Mouse (Mus musculus): Measurements from ENCODE around the gene Pex5l.

The Pex5l gene

DNA sequence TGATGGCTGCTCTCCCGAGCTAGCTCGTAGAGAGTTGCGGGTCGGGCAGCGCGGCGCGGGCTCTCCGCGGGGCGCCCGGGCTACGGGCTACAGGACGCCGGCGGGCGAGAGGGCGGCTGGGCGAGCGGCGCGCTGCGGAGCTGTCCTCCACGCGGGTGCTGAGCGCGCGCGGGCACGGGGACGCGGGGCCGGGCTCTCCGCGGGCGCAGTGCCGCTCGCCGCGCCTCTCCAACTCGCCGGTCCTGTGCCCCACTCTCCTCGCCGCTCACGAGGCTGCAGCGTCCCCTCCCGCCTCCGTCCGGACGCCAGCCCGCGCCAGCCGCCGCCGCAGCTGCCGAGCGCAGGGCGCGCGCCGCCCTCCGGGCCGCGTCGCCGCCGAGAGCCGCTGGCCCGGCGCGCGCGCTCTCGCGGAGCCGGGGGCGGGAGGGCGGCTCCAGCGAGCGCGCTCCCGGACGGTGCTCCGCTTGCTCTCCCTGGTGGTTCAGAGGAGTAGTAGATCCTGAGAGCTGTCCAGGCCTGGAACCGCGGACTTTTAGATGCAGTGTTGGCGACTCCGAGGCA lies at the start of gene Pex5l:
TSS of gene Pex5l (minus strand) at position 347 of the 561 bp plus-strand sequence.
- DNase-seq: no peak

DNA sequence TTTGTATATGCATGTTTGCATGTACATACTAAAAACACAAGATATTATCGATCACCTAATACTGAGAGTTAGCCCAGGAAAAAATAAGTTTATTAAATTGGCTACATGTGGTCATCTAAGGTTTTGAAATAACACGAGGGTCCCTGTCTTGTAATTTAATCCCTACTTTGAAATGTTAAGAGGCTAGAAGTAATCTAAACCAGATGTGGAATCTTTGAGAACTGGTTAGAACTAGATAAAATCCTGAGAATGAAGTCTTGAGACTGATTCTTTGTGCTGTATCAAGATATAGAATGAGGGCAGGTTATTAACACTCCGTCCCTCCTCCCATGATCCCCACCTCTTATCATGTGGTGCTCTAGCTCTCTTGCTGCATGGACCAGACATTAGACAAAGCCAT lies 22.1 kb upstream of the Pex5l start:
- no peak for DNase-seq

DNA sequence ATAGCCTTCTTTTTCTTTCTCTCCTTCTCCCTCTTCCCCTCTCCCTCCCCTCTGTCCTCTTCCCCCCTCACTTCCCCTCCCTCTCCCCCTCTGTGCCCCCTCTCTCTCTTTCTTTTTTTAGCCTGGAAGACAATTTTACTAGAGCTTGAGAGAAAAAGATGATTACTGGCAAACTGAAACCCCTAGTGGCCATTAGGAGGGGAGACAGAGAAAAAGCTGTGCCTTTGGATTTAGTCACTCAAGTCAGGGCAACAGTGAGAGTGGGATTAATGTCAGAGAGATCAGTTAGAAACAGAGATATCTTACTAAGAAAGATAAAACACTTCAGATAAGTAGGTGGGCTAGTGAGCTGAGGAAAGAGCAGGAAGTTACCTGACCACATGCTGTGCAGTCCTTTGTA lies 20.8 kb upstream of the Pex5l start:
- no peak for DNase-seq

DNA sequence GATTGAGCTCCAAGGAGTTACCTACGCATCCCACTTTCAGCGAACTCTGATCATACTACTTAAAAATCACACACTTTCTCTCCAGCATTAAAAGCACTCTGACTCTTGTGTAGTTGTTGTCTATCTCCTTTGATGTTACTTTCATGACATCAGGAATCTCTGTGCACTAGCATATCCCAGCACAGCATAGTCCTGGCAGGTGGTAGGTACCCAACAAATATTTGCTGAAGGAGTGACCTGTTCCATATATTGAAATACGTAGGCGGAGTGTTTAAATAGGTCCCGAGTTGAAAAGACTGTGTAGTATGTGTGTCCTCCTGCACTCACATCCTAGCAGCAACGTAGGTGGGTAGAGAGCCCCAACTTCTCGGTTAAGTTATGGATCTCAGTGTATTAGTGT lies 545 bp upstream of the Pex5l start:
- no peak for DNase-seq

DNA sequence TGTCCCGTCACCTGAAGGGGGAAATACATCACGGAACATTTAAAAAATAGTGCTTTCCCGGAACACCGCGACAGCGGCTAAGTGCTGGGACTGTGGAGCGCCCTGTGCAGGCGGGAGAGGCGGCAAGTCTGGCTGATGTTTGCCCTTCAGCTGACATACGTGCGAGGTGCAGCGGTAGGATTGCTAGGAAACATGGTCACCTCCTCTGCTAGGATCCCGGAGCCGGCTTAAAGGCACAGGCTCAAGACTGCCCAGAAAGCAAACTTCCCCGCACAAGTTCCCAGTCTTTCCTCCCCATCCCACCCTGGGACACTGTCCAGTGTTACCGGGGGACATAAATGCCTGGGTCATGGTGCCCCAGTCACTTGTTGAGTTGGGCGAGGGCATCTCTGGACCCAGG lies 649 bp downstream of the Pex5l start:
- no peak for DNase-seq

DNA sequence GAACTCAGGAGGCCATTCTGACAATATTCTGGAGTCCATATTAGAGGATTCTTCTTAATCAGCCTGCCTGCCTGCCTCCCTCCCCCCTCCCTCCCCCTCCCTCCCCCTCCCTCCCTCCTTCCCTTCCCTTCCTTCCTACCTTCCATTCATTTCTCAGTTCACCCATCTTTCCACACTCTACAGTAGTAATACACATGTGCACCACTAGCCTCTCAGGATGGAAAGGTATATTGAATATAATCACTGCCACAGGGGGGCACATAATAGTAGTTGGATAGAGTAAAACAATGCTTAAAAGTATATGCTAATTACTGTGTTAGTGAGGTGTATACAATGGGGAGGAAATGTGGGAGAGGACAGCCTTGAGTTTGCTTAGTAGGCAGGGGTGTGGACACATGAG lies 13.1 kb downstream of the Pex5l start:
- DNase-seq: no peak

DNA sequence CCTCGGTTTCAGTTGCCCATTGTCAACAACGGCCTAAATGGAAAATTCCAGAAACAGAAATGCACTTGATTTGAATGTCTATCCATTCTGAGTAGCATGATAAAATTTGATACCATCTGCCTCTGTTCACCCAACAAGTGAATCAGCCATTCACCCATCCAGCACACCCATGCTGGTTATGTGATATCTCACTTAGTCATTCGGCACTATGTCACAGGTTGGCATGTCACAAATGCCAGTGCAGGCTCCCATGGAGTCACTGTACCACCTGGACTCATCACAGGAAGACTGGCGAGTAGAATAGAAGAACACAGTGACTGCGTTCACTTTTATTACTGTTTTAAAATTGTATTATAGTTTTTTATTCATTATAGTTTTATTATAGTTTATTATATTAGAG lies 18.3 kb downstream of the Pex5l start:
- DNase-seq: no peak

DNA sequence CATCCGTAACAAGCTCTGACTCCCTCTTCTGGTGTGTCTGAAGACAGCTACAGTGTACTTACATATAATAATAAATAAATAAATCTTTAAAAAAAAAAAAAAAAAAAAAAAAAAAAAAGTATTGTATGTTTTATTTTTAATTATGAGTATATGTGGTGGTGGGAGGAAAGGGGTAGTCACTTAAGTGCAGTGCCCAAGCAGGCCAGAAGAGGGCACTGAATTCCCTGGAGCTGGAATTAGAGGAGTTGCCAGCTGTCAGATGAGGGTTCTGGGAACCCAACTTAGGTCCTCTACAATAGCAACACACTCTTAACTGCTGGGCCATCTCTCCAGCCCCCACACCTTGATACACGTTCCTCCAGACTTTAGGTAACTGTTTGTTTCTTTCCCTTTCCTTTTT lies 37.3 kb downstream of the Pex5l start:
- no peak for DNase-seq

DNA sequence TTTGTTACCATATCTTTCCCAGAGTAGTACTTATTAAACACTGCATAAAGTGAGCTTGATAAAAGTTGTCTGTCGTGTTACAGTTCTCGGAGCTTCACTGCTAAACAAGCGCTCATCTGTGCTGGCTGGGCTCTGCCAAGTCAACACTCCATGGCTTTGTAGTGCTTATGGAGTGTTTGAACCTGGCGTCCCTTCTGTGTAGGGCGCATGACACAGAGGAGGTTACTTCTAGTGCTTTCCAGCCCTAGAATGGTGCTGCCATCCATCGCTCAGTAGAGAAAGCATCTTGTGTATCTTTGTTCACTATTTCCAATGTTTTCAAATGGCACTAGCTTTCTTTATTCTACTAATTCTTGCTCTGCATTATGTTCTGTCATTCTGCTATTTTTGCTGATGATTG lies 39.5 kb downstream of the Pex5l start:
- DNase-seq: no peak

DNA sequence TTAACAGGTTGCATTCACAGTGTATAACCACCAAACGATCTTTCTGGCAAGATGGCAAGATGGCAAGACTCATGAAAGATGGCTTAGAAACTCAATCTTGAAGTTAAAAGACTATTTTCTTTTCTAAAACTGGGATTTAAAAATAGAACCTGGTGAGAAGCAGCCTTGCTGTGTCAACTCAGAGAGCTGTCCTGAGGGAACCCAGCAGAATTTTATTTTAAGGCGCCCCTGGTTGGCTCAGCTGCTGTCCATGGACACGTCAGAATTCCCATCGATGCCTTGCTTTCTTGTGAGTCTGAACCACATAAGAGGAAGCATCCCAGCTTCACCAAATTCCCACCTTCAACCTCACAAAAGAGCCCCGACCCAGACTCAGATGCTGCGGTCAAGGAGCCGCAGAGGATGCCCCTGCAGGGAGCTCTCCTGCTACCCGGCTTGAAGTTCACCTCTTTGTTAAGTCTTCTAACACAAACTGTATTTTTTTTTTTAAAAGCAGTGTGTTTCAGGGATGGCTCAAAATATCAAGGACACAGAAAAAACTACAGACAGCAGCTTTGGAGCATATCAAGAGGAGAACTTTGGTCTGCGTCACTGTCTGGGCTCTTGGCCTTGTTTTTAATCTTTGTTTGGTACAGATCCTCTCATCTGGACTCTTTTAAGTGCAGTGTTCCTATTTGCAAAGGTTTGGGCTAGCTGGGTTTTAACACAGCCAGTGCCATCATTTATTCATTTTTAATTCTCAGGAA lies 44.3 kb downstream of the Pex5l start:
- DNase-seq: no peak

DNA sequence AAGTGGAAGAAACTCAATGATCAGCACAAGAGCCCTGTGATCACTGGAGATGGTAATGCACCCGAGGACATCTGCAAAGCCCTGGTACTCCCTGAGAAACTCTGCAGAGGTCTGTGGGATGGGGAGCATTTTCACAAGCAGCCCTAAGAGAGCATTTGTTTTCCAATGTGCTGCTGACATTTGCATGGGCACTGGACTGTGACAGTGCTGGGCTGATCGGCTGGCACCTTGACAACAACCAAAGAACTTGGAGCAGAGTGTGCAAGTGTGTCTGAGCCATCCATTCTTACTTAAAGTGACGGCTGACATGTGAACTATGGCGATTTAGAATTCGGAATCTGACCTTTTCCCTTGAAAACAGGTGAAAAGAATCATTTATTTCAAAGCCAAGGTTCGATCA lies 49.4 kb downstream of the Pex5l start:
- DNase-seq: no peak

DNA sequence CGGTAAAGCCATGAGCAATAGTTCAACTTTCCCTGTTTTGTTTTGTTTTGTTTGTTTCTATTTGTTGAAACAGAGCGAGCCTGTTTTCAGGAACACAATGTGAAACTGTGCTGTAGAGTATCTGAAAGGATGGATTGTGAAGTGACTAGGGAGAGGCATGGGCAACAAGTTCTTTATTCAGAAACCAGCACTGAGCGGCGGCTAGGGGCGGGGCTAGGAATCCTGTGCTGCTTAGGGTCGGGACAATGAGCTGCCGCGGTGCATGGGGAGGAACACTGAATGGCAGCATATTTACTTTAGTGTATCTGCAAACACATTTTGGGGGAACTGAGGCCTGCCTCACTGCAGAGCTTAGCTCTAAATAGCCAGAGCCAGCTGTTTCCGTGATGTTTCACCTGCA lies 53.0 kb downstream of the Pex5l start:
- no peak for DNase-seq

DNA sequence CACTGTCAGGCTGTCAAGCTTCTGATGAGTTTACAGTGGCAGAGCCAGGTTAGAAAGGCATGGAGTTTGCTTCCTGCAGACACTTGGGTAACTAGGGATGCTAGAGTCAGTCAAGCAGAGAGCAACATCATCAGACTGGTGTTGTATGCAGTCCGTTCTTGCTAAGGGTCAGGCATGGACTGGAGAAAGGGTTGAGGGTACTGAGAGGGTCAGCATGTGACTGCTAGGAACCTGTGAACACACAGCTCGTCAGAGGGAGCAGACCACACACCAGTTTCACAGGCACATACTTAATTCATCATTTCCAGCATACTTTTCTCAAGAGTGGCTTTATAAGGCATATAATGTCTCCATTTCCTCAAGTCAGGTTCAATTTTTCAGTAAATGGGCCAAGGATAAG lies 53.6 kb downstream of the Pex5l start:
- DNase-seq: no peak

DNA sequence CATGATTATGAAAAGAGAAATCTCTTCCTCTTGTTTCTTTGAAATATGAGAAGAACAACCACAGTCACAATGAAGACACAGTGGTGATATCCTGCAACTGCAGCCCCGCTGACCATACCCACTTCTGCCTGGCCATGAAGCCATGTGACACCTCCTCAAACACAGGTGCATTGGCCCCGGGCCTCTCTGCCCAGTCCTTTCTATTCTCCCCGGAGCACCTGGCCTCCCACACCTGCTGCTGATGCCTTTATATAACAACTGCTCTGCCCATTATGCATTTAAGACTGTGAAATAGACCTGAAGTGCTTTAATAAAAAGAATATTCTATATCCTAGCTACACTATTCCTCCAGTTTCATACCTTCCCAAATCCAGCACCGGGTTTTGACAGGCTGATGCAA lies 54.8 kb downstream of the Pex5l start:
- no peak for DNase-seq

DNA sequence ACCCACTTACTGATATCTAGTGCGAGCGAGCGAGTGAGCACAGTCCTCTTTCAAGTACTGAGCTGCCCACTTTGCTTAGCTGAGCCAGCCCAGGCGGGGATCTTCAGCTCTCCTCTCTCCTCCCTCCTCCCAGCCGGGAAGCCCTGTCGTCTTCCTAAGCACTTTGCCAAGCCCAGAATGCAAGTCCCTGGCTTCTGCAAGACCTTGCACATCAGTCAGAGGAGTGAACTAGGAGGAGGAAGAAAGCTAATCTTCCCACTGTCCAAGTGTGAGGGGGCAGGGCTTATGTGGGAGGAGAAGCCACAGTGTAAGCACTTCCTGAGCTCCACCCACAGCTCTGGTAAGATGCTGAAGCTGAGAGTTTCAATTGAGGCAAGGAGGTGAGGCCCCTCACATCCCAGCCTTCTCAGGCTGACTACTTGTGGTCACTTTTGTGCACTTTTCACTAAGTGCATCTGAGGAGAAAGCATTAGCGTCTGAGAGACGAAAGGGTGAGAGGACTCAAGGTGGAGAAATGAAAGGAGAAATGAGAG lies 60.2 kb downstream of the Pex5l start:
- no peak for DNase-seq

DNA sequence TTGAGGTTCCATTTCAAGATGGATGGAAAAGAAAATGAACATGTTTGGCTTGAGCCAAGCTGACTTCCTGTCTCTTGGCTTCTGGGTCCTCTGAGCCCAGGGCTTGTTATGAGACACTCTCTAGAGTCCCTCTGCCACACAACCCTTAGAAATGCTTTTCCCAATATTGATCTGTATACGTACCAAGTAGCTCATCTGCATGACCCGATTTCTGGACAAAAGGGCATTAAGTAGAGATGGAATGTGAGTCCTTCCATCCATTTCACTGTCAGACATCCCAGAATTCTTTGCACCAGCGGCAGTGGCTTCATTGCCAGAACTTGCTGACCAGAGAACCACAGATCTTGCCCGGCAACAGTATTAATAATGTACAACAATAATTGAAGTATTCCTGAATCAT lies 61.3 kb downstream of the Pex5l start:
- no peak for DNase-seq

DNA sequence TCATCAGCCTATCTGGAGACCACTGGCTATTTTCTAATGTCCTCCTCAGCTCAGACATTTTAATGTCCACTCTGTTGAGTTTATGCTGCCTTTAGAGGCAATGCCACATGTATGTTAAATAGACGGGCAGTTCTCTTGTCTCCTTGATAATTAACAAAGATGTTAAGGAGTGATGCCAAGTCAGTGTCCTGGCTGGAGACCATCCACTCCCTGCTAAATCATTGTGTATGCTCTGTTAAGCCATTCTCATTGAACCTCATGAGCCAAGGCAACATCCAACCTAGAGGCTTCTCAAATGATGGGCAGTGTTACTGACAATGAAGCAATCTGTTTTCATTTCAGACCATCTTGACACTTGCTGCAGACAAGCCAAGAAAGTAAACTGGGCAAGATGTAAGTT lies 63.4 kb downstream of the Pex5l start:
- DNase-seq: no peak

DNA sequence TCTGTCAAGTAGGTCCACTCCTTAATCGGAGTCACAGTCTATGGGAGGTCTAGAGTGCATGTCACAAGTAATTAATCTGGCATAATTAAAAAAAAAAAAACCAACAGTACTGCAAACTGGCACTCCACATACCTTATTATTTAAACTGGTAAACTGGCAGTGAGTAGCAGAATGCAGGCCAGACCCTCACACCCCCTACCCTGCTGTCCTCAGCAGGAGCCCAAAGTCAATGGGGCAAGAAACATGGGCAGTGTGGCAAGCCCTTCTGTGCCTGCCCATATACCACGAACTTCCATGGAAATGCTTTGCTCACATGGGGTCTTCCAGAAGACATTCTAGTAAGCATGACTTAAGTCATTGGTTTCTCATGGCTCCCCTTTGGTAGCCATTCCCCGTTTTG lies 63.9 kb downstream of the Pex5l start:
- no peak for DNase-seq

DNA sequence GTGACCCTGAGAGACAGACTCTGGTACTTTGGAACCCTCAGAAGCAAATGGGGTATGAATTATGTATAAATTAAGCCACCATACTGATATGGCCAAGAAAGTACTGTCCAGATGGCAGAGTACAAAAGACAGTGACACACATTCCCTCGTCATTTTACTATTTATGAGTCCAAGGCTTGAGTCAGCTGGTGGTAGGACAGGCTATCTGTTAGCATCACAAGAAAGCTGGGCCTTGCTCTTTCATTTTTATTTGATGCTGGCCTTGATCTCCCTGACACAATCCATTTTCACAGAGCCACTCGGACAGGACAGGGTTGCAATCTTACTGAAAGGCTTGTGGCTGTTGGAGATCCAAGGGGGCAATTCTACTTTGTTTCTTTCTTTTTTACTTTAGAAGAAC lies 67.4 kb downstream of the Pex5l start:
- no peak for DNase-seq

DNA sequence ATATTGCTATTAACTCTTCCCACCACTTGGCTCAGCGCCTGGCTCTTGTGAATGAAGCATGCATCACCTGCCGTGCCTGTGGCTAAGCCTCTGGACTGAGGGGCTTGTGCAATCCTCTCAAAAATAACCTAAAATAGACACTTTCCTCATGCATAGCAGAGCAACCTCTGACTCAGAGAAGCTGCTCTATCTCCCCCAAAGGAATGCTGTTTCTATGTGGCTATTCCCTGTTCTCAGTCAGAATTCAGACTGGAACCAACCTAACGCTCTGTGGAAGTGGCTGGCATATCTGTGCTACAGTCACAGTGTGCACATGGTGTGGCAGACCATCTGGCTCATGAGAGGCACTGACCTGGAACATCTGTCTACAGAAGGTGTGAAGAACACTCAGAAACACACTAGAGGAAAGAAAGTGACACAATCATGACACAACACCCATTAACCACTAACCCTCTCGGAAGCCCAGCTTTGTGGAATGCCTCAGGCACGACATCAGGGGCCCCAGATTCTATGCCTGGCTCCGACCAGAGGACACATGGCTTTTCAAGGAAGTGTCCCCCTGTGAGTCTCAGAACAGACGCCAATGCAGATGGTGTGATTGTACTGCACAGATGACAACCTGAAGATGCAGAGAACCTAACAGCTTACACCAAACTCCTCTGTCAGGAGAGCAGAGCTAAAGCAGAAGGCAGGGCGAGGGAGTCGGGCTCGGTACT lies 68.6 kb downstream of the Pex5l start:
- peak in 1 of 2 experiments; percentile 19 for DNase-seq

DNA sequence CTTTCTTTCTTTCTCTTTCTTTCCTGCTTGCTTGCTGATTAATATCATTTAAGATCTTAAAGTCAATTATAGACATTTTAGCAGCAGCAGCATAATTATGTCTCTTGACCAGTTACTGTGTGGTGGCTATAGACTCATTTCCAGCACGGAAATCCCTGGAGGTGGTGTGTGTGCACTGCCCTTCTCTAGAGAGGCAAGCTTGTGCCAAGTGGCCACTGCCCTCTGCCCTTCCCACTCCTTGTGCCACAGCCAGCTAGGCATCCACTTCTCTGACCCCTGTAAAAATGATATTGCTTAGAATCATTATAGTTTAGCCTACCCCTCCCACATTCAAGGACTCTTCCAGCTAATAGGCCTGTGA lies 69.2 kb downstream of the Pex5l start:
- no peak for DNase-seq

DNA sequence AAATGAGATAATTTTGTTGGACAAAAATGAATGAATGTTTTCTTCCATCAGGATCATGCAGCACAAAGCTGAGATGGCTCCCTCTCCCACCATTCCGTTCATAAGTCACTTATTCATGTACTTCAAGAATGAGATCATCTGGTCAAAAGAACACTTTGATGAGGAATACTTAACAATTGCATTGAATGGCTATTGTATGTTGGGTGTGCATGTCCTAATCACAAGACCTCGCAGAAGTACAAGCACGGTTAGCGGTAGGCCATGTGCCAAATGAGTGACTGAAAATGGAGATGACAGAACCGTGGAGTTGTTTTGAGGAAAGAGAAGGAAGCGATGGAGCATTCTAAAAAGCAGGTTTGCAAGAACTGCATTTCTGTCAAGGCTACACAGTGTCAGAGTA lies 72.3 kb downstream of the Pex5l start:
- no peak for DNase-seq

DNA sequence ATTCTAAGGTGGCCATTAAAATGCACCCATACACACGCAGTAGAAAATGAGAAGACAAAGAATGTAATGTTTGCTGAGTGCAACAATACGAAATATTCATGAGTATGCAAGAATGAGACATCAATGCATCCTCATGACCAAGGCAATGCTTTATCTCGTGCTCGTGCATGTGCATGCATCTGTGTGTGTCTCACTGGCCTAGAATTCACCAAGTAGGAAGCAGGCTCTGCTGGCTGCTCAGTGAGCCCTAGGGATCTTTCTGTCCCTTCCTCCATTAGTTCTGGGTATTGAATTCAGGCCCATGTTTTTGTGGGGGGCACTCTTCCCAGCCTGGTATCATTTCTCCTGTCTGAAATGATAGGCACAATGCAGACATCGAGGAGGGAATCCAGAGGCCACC lies 74.9 kb downstream of the Pex5l start:
- DNase-seq: no peak

DNA sequence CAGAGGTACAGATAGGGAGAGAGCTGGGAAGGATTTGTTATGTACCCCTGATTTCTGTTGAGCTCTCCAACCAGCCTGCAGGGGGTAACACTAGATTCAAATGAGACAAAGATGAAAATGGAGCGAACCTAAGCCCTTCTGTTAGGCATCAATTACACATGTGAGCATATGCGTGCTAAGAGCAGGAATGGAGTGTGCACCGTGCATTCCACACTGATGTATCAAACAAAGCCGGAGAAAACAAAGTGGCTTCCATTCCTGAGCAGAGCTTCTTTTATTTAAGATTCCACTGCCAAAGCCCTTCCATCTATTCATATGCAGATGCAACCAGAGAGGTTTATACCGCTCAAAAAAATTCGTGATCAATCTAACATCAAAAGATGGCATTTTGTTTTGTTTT lies 79.5 kb downstream of the Pex5l start:
- no peak for DNase-seq

All from lung, adult 18-20 months (tissue).